Mouse (Mus musculus) neural tube, embryonic 12.5 days (tissue): Measurements from ENCODE around the gene Syt2. TPM values are rescaled to one million over a fixed set of nuclear protein-coding genes. Genes with fewer than 3 reads are reported as not detected.

Experiments
- microRNA-seq: library from miRNA; unstranded; fragments of <30 nt; microRNA quantifications from one replicate; pipeline ENCODE4, GENCODE M21; 2017
- polyA plus RNA-seq: library from polyadenylated mRNA; unstranded; fragments of >200 nt; fragmentation: Nextera tagmentation; extraction: Ambion mirVana; gene quantifications from 2 replicates; pipeline ENCODE4 v1.2.1, GENCODE M21; 2016

The Syt2 gene
- polyA plus RNA-seq, 1 experiment from 2014 or later = 9.8 TPM

Small RNA genes lying within 50 kb of the gene (microRNA-seq; reads per million reads assigned to microRNA genes)
- gene Gm22232 = not detected

Other genes with a start within 250 kb of the Syt2 start
- gene Cyb5r1, start 241.1 kb upstream of the Syt2 start, polyA plus RNA-seq = 27.9 and 29.8 TPM in 2 replicates
- gene Adipor1, start 231.3 kb upstream of the Syt2 start, polyA plus RNA-seq = 71.1 and 74.5 TPM in 2 replicates
- gene Klhl12, start 191.1 kb upstream of the Syt2 start, polyA plus RNA-seq = 31.8 and 33.2 TPM in 2 replicates
- gene Rabif, start 152.0 kb upstream of the Syt2 start, polyA plus RNA-seq = 47.2 and 50.8 TPM in 2 replicates
- gene Mgat4e, start 97.0 kb upstream of the Syt2 start, polyA plus RNA-seq = not detected in 2 replicates
- 108 and 114 TPM in 2 replicates for gene Kdm5b, start 86.5 kb upstream of the Syt2 start, polyA plus RNA-seq